Mouse (Mus musculus) adrenal gland, adult 2 months (tissue): ENCODE measurements around the gene Prss48. TPM values are rescaled to one million over a fixed set of nuclear protein-coding genes. Genes with fewer than 3 reads are reported as not detected.

Experiments
- DNase-seq: peaks from one replicate; pipeline ENCODE4 v3.0.0; 2021
- long read RNA-seq: library from polyadenylated mRNA; stranded (forward); transcript quantifications from one replicate; pipeline ENCODE4 v2.0.0, GENCODE M21; 2021
- polyA plus RNA-seq: library from polyadenylated mRNA; depleted of rRNA; stranded (reverse); fragments of >200 nt; gene quantifications from 2 replicates; pipeline ENCODE4 v1.2.3, GENCODE M21; 2012; rRNA removed
- total RNA-seq, 2 experiments: library from RNA; stranded (reverse); gene quantifications; 2 replicates each; pipeline ENCODE4 v1.2.3; 2021

Gene Prss48
- total RNA-seq: not detected
- not detected in 2 replicates for polyA plus RNA-seq
- long read RNA-seq: 0 reads

- DNase-seq: no peak
Observed at GRCm38 (mm10) chr3:86002423-86002822, at the start of gene Prss48. TSS of gene Prss48 (minus strand) at chr3:86002491.

DNA sequence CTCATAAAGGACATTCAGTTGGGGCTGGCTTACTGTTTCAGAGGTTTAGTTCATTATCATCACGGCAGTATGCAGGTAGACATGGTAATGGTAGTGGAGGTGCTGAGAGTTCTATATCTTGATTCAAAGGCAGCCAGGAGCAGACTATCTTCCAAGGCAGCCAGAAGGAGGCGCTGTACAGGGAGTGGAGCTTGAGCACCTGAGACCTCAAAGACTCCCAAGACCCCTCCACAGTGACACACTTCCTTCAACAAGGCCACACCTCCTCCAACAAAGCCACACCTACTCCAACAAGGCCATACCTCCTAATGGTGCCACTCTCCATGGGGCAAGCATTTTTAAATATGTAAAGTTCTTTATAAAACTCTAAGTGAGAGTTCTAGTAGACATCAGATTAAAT lies 46.8 kb upstream of the Prss48 start:
- DNase-seq: no peak

GRCm38 (mm10) chr3:86047686-86048408 lies 45.6 kb upstream of the Prss48 start:
- no peak for DNase-seq

DNA sequence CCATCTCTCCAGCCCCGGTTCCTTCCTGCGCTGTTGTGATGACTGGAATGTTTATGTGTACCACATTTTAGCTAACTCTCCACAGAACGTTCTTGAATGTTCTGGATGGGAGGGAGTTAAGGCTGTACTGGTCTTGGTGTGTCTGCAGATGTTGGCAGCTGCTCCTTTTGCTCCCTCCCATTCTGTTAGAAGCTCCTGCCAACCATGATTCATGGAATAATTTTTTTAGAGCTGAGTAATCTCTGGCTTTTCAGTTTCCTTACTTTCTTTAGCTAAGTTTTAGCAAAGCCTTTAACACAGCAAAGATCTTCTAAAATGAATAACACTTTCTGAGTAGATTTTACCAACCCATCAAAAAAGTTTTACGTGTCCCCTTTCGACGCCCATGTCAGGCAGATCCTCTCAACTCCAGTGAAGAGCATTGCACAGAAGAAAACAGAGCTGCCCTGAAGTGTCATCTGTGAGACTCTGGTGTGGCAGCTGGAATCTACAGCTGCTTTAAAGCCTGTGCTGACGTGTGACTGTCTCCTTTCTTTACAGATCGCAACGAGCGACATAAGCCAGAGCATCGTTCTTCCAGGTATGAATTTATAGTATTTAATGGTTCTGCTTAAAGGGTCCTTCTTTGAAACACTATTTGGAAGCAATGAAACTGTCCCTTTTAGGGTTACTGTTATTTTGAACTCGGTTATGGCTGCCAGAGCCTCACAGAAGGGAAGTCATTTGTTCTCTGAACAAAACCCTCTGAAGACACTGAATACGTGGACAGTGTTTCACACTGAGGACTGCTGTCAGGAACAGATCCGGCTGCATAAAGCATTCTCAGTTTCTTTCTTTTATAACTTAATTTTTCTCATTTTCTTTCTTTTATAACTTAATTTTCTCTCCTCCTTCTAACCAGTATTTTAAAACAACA lies 38.3 kb upstream of the Prss48 start:
- peak; percentile 58 for DNase-seq

GRCm38 (mm10) chr3:86038648-86039047 lies 36.4 kb upstream of the Prss48 start:
- peak; percentile 28 for DNase-seq

DNA sequence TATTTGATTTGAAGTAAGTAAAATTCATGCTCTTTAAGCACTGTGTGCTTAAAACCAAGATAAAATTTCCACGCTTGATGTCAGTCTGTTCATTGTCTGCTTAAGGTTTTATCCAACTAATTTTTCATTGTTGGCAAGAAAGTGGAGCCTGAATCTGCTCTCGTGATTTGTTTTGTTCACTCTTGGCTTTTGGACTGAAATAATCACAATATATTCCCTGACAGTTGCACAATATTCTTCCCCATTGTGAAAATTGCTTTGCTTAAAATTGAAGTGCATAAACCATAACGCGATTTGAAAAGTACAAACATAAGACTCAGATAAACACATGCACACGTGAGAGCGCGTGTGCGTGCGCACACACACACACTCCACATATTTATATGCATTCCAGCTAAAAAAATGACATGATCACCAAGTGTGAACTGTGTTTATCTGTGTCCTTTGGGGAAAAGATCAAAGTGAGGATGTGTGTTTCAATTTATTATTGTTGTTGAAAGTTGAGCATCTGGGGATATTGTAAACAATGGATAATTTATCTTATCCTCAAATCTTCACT lies 35.7 kb upstream of the Prss48 start:
- no peak for DNase-seq

DNA sequence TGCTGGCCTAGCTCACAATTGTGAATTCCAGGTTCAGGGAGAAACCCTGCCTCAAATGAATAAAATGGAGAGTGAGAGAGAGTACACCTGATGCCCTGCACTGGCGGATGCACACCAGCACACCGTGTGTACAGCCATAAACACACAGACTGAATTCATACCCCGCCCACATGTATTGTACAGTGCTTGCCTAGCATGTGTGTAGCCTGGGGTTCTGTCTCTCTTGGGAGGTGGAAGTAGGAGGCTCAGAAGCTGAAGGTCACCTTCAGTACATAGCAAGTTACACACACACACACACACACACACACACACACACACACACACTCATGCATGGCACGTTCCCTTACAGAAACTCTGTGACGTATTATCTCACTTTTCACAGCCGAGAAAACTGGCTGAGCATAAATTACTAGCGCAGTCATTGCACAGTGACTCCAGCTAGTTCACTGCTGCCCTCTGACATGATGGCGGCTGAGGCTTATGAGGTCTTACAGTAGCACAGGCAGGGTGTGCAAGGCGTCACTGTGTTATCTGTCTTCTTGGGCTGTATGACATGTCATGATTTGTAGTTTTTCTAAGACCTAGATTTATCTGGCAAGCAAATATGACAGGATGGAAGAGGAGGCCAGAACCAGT lies 31.3 kb upstream of the Prss48 start:
- no peak for DNase-seq

- DNase-seq: no peak
Observed at GRCm38 (mm10) chr3:86030566-86030965, 28.3 kb upstream of the Prss48 start.

- no peak for DNase-seq
Observed at GRCm38 (mm10) chr3:86028658-86029375, 26.5 kb upstream of the Prss48 start.

DNA sequence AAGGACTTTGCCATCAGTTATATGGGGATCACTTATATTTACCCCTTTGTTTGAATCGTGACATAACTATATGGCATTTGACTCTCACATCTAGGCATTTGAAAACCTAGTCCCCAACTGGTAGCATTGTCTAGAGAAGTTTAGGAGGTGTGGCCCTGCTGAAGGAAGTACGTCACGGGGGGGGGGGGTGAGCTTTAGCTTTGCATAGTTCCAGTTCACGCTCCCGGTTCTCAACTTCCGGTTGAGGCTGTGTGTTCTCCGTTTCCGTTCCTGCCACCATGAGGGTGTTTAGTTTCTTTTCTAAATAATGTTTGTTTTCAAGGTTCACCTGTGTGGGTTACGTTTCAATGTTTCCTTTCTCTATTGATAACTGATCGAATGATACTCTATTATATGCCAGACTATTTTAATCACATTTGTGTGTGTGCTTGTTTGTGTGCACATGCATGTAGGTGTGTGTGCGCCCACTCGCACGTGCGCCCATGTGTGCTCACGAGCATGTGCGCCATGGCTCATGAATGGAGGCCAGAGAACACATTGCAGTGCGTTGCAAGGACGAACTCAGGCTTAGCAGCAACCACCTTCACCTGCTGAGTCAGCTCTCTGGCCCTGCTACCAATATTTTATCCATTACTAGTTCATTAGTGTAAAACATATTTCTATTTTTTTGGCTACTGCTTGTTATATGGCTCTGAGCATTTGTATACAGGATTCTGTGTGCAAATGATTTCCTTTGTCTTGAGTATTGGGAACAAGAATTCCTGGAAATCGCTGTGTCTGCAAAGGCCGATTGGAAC lies 23.2 kb upstream of the Prss48 start:
- DNase-seq: no peak

DNA sequence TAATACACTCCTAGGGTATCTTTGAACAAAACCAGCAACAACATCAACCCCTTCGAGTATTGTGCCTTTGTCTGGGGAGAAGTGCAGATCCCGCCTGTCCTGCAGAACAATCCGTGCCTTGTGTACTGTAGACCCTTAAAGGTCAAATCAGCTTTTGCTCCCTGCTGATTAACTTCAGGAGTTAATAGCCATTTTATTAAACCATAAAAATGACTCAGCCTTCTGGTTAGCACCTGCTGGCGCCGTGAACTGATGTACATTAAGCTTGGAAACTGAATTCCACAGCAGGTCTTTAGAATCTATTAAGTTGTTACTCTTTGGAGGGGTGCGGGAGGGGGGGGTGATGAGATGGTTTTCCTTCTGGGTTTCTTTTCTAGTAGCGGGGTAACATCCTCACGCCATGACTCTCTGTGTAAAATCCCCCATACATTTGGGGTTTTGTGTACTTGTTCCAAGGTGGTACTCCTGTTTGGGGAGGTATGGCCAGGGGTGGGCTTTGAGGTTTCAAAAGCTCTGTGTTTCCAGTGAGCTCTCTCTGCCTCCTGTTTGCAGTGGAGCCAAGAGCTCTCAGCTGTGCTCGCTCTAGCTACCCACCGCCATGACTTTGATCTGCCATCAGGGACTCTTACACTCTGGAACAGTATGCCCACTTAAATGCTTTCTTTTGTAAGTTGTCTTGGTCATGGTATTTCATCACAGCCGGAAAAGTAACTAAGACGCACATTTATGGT lies 21.9 kb upstream of the Prss48 start:
- DNase-seq: no peak

DNA sequence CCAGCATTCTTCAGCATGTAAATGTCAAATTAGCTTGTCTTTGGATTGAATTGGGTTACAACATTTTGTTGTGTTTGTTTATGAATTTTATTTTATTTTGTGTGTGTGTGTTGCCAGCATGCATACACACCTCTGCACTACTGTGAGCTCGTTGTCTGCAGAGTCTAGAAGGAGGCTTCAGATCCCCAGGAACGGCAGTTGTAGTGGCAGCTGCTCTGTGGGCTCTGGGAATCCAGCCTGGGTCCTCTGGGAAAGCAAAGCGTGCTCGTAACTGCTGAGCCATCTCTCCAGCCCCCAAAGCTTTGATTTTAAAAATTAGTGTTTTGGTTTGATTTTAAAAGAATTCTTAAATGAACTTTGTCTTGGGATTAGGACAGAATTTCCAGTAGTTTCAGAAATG lies 19.4 kb upstream of the Prss48 start:
- DNase-seq: no peak

- DNase-seq: no peak
Observed at GRCm38 (mm10) chr3:86020921-86021650, 18.8 kb upstream of the Prss48 start.

DNA sequence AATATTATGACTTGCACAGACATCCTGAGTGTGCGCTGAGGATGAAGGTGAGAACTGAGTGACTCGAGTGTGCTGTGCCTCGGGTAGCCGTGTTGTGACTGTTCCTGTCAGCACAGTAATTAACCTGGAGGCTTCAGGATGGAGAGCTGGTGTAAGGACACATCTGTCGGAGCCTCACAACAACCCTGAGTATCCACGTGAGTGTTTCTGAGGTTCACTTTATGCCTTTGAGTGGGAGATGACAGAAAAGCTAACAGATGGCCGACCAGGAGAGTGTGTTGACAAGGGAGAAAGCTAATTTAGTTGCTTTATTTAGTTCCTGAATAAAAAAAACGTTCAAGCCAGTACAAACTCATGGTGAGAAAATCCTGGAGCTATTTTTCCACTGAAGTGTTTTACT lies 15.2 kb upstream of the Prss48 start:
- no peak for DNase-seq

- no peak for DNase-seq
Observed at GRCm38 (mm10) chr3:86016965-86017364, 14.7 kb upstream of the Prss48 start.

- DNase-seq: no peak
Observed at GRCm38 (mm10) chr3:86013837-86014236, 11.5 kb upstream of the Prss48 start.

GRCm38 (mm10) chr3:86011833-86012232 lies 9.5 kb upstream of the Prss48 start:
- DNase-seq: no peak

DNA sequence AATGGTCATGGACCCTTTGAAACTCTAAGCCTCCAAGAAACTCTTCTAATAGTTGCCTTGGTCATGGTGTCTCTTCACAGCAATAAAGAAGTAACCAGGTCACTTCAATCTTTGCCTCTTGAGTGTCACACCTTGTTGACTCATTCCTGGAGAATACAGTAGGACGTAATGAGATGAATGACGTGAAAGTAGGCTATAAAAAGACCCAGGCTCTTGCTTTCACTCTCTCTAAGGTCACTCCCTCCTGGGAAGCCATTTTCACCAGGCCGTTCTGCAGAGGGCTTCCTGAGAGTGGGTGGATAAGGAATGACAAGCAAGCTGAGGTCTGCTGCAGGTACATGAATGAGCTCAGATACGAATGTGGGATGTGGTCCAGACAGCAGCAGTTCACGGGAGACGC lies 9.1 kb upstream of the Prss48 start:
- DNase-seq: no peak

DNA sequence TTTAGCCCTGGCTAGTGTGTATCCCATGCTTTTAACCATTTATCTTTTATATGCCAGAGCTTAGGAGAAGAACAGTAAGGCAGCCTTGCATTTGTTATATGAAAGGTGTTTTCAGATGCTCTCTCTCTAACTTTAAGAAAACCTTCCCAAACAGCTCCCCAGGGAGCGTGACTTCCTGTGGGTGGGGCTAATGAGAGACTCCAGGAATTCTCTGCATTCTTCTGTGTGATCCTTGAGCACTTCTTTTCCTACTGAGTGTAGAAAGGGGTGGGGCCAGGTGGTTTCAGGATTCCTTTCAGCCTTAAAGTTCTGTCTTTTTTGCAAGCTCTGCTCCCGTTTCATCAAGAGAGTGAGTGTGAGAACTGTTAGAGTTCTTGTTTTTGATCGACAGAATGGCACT lies 8.3 kb upstream of the Prss48 start:
- DNase-seq: no peak
